Mouse (Mus musculus): ENCODE results near the gene Palmd.

Gene Palmd

DNA sequence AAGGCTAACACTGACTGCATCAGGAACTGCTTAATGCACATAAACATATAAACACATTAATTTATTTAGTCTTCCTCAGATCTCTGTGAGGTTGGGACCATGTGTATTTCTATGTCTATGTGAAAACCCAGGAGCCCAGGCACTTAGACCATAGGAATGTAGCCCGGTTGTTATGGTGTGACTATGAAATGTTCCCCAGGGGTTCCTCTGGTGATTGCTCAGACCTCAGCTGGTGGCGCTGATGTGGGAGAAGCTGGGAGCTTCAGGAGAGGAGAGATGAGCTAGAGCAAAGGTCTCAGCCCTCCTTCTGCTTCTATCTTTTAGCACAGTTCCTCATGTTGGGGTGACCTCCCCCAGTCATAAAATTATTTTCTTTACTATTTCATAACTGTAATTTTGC, 8.4 kb downstream of the Palmd start:
- no peak for DNase-seq (ENCODE audit: low spot score)

DNA sequence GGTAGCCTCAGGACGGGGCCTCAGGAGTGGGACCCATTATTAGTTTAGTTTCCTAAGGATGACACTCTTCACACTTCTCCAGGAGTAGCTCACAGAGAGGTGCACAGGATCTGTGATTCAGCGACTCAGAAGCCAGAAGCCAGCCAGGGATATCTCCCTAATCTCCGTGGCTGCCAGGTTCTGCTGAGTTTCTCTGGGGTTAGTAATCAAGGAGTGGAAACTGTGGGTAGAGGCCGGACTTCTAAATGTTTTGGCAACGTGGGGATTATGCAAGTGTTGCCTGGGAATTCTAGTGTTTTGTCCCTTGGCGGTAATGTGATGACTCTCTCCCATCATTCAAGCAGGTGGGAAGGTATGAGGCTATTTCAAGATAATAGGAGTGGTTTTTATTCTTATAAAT, 13.7 kb downstream of the Palmd start:
- no peak for DNase-seq (ENCODE audit: low spot score)

DNA sequence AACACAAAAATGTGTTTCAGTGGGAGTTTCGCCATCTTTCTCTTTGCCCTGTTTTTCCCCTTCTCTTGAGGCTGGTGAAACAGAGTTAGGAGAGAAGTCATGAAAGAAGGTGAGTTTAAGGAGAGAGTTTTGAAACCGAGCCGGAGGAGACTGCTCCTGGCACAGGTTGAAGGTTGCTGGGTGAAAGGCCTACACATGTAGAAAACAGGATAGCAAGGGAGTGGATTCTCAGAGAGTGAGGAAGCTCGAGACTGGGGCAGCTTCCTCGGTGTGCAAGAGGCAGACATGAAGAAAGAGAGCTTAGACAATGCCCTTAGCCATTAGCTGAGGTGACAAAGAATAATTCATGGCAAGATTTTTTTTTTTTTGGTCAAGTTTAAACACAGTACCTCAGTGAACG, 15.4 kb downstream of the Palmd start:
- no peak for DNase-seq (ENCODE audit: low spot score)

DNA sequence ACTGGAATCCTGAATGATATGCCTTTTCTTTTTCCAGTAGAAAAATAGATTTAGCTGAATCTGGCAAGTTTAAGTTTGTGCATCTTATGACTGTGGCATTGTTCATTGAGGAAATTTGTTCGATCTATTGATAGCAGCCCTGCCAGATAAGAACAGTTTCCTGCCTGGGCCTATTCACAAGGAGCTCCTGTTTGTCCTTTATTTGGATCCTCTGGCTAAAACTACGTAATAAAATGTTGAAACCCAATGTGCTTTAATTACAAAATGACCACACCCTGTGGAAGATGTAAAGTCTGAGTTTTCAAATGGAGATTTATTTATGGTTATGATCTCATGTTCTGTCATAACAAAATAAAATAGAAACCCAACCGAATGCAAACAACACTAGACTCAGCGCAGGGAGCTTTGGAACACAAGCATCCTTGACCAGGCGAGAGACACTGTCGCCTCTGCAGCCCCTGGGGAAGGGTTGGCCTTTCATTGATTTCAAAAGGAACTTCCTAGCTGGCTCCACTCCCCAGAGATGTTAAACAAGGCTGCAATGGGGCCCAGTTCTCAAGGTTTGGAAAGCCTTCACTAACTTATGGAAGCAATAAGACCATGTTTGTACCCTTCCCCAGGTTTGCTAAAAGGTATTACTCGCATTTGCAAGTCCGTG, 16.4 kb downstream of the Palmd start:
- DNase-seq (ENCODE audit: low spot score): no peak

DNA sequence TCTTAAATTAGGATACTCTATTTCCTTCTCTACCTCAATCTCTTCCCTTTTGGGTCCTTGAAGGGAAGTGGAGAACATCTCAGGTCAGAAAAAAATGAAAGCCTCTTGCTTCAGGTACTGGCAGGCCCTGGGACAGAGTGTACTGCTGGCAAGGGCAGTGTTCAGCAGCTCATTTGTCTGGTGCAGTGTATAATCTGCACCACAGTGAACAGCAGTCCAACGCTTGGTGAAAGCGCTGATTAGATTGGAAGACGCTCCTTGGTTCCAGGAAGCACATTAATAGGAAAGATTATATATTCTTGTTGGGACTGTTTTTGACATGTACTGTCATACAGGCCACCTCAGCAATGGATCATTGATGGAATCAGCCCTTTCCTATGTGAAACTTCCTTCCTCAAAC, 17.3 kb downstream of the Palmd start:
- no peak for DNase-seq (ENCODE audit: low spot score)

DNA sequence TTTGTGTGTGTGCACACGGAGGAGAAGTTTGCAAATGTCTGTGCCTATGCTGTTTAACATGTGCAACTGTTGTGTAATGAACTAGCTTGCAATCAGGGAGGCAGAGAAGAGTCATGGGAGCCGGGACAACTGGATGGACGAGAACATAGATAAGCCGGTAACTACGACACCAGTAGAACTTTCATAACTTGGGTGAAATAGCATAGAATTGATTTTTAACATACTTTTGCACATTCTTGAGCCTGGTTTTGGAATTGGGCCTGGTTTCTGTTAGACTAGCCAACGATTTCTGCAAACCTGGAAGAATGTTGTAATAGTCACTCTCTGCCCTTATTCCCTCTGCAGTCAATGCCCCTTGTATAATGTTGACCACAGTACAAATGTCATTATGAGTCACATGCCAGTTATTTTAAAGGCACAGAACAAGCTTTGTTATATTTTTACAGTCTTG, 18.1 kb downstream of the Palmd start:
- no peak for DNase-seq (ENCODE audit: low spot score)

DNA sequence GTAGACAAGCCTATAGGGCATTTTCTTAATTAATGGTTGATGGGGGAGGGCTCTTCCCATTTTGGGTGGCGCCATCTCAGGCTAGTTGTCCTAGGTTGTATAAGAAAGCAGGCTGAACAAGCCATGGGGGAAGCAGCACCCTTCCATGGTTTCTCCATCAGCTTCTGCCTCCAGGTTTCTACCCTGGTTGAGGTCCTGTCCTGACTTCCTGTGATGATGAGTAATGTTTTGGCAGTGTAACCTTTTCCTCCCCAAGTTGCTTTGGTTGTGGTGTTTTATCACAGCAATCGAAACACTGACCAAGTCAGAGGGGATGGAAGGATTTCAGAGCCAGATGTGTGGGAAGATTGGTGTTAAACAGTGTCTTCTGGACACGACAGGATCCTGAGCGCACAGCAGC, 22.3 kb downstream of the Palmd start:
- DNase-seq (ENCODE audit: low spot score): no peak

DNA sequence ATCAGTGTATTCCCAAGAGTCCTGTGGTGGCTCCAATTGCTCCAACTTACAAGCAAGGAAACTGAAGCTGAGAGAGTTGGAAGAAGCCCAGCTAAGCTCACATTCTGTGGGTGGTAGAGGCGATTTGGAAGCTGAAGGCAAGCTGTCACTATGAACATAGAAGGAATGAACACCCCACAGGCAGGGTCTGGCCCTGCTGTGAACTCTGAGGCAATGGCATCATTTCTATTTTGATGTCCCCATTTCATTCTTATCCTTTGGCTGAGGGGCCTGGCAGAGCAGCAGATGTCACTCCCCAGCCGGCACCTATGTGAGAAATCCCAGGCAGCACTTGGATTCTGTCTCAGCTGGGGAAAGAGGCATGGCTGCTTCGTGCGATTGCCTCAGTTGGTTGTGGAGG, 25.4 kb downstream of the Palmd start:
- no peak for DNase-seq (ENCODE audit: low spot score)

DNA sequence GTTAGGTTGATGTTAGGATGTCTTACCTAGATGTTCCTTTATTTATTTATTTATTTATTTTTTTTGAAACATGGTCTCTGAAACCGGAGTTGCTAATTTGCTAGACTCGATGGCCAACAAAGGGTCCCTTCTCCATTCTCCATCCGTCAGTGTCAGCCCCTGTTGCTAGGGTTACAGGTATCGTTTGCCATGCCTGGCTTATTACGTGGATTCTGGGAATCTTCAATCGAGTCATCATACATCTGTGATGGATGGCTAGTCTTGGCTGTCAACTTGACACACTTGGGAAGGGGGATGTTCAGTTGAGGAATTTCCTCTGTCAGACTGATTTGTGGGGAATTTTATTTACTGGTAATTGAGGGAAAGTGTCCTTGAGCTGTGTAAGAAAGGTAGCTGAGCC, 26.0 kb downstream of the Palmd start:
- no peak for DNase-seq (ENCODE audit: low spot score)

DNA sequence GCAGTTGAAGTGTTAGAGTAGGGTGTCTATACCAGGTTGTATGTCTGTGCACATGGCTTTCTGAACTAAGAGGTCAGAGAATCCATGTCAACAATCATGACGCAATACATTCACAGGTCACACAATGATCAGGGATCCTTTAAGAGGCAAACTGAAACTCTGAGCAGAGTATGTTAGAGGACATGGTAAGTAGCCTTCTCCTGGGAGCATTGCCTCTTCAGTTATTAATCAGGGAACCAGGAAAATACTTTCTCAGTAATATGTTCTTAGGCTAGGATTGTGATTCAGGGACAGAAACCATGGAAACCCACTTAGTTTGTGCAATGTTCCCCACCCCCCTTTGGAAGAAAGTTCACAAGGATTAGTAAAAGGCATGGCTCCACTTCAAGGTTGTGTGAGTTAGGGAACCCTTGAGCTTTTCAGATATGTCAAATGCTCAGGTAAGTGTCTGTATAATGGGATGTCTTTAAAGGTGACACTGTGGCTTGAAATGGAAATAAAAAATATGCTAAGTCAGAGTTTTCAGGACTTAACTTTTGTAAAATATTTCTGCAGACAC, 27.1 kb downstream of the Palmd start:
- DNase-seq (ENCODE audit: low spot score): no peak

DNA sequence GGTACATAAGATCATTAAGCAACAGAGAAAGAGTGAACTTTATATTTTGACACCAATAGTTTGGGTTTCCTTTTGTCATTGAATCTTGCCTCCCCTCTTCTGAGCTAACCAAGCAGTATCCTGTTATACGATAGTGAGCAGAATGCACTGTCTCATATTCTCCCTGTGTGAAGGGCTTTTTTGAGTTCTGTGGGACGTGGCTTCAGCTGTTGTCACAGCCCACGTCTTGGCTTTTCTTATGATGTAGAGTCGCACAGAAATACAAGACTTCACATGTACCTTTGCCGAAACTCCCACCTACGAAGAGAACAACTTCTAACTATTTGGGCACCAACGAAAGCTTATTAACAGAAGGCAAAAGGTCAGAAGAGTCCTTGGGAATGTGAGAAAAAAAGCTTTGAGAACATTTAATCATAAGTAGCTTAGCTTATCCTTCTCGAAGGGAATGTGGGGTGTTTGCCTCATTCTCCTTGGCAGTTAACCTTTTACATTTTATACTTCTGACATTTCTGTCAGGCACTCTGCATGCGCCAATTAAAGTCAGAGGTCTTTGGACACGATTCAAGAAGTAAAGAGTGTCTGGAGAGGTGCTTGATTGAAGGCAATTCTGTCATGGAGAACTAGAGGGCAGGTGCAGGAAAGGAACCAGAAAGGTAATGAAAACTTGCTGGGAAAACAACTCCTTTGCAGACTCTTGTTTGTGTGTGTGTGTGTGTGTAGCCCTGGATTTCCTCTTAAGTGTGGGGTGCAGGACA, 27.8 kb downstream of the Palmd start:
- DNase-seq (ENCODE audit: low spot score): no peak

DNA sequence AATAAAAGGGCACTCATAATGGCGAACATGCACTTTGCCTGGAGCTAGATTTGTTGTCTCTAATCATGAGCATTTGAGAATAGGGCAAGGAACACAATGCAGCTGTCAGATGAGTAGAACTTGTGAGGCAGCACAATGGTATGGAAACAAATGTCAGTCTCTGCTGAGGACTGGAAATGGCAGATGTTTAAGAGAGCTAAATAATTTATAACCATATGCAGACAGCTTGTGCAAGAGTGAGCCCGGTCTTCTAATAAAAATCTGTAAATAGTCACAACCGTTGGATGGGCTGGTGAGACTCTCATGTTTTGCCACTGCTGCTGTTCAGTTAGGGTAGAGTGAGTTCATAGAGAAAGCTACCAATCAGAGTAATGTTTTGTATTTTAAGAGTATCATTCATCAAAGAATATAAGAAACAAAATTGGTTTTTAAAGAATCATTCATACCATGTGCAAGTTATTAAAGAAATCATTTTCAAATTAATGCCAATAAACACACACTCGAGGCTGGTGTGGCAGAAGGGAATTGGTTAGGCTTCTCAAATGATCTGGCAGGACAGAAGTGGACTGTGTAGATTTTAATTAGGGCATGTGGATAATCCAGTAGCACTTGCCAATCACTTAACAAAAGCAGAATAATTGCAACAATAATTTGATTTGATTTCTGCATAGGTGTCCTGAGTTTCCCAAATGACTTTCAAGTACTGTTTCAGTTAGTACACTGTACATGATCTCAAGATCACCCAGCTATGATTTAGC, 31.7 kb downstream of the Palmd start:
- DNase-seq (ENCODE audit: low spot score): no peak

DNA sequence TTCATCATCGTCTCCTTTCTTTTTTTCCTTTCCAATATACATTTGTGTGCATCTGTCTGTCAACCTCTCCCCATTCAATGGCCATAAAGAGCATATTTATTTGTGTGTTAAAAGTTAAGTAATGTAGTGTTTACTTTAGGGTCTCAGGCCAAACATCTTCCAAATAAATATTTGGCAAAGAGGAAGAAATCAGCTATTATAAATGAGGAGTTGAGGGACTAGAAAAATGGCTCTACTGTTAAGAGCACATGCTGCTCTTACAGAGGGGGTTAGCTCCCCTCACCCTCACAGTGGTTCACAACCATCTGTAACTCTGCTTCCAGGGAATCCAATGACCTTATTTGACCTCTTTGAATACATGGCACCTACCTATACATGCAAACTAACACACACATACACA, 35.6 kb downstream of the Palmd start:
- no peak for DNase-seq (ENCODE audit: low spot score)

DNA sequence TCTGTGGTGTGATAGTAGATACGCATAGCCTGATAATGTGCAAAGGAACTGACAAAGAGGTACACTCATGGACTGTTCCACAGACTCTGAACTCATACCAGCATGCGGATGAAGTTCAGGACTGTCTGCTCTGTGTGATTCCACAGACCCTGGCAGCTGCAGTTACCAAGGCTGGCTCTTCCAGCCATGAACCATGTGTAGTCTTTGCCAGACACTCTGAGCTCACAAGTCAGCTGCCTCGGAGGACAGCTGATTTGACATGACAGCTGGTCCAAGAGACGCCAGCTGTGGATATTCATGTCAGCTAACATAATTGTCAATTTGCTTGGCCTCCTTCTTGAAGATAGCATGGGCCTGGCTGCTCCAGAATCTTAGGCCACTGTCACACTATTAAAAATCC, 39.8 kb downstream of the Palmd start:
- DNase-seq (ENCODE audit: low spot score): peak; percentile 56

DNA sequence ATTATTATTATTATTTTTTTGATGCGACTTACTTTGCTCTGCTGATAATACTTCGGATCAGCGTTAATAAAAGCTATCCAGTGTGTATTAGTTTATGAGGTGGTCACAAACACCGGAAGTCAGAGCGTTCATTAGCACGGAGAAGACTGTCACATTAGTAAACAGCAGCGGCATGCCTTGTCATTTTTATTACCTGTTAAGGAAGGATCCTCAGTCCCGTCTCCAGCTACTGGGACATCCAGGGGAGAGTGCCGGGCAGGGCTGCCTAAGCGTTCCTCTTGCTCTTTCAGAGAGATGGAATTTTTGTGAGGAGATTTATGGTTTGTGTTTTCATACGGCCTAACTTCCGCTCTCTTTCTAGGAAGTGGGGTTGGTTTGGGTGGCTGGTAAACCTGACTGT, 45.7 kb downstream of the Palmd start:
- DNase-seq (ENCODE audit: low spot score): no peak

DNA sequence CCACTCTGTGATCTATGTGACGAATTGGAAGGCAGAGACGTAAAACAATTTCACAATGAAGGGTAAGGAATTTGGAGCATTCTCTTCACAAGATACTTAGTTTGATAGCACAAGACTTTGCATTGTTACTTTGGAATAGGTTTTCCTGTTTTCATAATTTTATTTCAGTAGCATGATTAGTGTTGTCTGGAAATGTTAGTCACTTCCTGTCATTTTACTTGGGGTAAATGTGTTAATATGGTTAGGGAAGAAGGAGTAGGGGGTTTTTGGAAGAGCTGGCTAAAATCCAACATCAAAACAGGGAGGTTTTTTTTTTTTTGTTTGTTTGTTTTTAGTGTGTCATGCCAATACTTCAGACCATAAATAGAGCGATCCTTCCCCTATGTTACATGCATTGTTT, 47.3 kb downstream of the Palmd start:
- no peak for DNase-seq (ENCODE audit: low spot score)

DNA sequence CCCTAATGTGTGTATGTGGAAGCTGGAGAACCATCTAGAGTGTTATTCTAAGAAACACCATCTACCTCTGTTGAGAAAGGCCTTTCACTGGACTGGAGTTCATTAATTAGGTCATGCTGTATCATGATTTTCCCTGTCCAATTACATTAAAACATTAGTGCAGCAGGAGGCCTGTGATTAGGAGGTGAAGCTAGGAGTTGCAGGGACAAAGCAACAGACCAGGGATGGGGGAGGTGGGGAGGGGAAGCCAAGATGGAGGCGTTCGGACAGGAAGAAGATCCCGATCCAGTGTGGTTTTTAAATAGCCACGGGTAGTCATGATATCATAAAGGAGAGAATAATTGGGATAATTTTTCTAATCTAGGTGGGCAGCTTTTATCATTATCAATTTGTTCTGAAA, 51.8 kb downstream of the Palmd start:
- DNase-seq (ENCODE audit: low spot score): peak; percentile 12

DNA sequence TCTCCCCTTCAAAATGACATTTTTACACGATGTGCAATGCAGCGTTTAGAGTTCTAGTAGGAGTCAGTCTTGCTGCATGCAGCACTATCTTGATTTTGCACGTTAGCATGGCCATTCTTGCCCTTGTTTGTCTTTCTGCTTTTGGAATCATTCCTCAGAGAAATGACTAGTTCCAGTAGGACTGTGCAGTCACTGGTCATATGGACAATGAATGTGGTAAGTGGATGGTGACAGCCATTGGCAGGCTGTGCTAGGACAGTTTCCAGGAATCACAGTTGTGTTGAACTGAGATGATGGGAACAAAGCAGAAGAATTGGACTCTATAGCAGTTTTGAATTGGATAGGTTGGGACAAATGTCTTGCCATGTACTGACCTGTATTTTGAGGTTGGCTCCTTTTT, 53.9 kb downstream of the Palmd start:
- no peak for DNase-seq (ENCODE audit: low spot score)

DNA sequence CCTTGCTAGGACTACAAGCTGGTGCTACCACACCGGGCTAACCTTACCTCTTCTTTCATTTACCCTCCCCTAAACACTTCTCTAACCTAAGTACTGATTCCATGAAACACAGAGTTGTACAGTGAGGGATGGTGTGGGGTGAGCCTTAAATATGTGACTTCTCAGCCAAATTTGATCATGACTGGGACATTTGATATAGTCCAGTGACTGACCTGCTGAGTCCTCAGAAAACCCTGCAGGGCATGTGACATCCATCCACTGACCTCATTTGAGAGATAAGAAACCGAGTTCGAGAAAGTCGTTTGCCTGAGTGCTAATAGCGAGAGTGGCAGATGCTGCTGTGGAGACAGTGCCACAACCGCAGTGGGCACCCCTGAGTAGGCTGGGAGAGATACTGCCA, 54.4 kb downstream of the Palmd start:
- no peak for DNase-seq (ENCODE audit: low spot score)

DNA sequence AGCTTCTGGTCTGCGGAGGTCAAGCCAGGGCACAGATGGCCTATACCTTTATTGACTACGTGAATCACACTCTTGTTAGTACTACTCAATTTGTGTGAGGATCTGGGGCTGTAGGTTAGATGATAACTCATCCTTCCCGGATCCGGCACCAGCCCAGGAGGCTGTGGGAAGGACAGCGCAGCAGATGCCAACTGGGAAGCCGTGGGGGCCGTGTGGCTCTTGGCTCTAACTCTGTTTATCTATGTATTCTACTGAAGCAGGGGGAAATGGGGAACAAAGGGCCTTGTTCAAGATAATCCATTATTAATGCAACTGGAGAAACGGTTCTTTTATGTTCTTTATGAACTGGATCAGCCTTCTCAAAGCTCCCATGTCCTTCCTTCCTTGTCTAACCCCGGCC, 62.2 kb downstream of the Palmd start:
- no peak for DNase-seq (ENCODE audit: low spot score)

DNA sequence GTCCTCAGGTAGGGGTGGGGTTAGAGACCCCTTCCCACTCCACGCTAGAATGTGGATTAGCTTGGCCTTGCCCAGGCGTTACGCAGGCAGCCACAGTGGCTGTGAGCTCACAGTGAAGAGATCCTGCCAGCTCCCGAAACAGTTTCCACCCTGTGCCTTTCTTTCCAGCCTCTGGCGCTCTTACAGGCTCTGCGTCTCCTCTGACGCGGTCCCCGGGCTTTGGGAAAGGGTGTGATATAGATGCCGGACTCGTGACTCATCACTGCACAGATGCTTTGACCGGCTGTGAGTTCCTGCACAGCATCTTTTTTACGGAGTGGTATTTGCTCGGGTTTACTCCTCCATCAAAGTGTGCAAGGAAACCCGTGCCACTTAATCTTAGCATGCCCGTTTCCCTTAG, 62.9 kb downstream of the Palmd start:
- DNase-seq (ENCODE audit: low spot score): no peak

DNA sequence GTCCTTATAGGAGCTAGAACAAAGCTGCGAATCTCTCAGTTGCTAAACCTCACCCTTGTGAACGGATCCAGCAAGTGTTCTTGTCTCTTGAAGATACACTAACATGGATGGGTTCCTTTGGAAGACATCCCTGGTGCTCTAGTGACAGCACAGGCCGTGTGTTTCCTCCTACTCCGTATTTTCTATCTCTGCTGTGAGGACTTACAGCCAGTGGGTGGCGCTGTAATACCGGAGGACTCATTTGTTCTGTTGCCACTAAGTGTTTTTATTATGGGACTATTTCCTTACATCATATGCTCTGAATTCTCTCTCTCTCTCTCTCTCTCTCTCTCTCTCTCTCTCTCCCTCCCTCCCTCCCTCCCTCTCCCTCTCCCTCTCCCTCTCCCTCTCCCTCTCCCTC, 64.6 kb downstream of the Palmd start:
- peak; percentile 73 for DNase-seq (ENCODE audit: low spot score)

DNA sequence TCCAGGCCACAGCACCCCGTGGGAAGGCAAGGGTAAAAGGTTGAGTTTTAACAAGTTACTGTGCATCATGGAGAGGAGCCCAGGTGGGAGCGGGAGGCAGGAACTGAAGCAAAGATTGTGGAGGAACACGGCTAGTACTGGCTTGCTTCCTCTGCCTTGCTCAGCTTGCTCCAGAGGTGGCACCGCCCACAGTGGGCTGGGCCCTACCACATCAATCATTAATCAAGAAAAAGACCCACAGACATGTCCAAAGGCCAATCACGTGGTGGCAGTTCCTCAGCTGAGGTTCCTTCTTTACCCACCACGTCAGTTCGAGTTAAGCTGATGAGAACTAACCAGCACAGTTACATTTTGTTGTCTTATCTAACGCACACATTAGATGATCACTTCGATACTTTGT, 75.9 kb downstream of the Palmd start:
- no peak for DNase-seq (ENCODE audit: low spot score)
